Mouse (Mus musculus) bone marrow macrophage, adult 2 months (primary cell): Measurements from ENCODE around the gene Tnp1. TPM values are rescaled to one million over a fixed set of nuclear protein-coding genes. Genes with fewer than 3 reads are reported as not detected.

Experiments used
- H3K27ac ChIP-seq: 2 replicates; pipeline ENCODE4 v1.5.1; 2012; ENCODE audit warnings: low read depth, low read length; ENCODE audit not compliant: insufficient read depth
- H3K4me1 ChIP-seq: 2 replicates; pipeline ENCODE4 v1.6.1; 2012; ENCODE audit warnings: low read length; ENCODE audit not compliant: control insufficient read depth, insufficient read depth
- H3K4me3 ChIP-seq: 2 replicates; pipeline ENCODE4 v1.5.1; 2012; ENCODE audit warnings: mild to moderate bottlenecking, low read length, moderate library complexity; ENCODE audit not compliant: insufficient read depth
- CTCF ChIP-seq: IDR thresholded peaks from 2 replicates; pipeline ENCODE4 v1.5.1; 2012; ENCODE audit warnings: low read depth, mild to moderate bottlenecking, low read length, moderate library complexity
- POLR2A ChIP-seq: IDR thresholded peaks from 2 replicates; pipeline ENCODE4 v1.6.1; 2012; ENCODE audit warnings: mild to moderate bottlenecking, low read depth, low read length, borderline replicate concordance
- polyA plus RNA-seq: library from polyadenylated mRNA; stranded (reverse); fragments of >200 nt; gene quantifications from 2 replicates; pipeline ENCODE4 v1.2.4, GENCODE M21; 2012; ENCODE audit not compliant: missing spikeins, insufficient read depth, insufficient read length

The Tnp1 gene
- polyA plus RNA-seq, 1 experiment = not detected

- no peak overlapping the region for H3K4me3 ChIP-seq
- H3K4me1 ChIP-seq = no peaks in the 10 kb centered on the region
- no peak overlapping the region for H3K27ac ChIP-seq
- TF ChIP-seq POLR2A (no peak), CTCF (no peak)
Measured at GRCm38 (mm10) chr1:73045948-73046685, 30.4 kb upstream of the Tnp1 start.

GRCm38 (mm10) chr1:73043671-73044070 lies 28.0 kb upstream of the Tnp1 start:
- TF ChIP-seq POLR2A (no peak), CTCF (no peak)
- Histone ChIP-seq H3K27ac (no peak overlapping the region), H3K4me3 (no peak overlapping the region), H3K4me1 (no peaks in the 10 kb centered on the region)

GRCm38 (mm10) chr1:73040691-73041425 lies 25.1 kb upstream of the Tnp1 start:
- no peaks in the 10 kb centered on the region for H3K4me1 ChIP-seq

DNA sequence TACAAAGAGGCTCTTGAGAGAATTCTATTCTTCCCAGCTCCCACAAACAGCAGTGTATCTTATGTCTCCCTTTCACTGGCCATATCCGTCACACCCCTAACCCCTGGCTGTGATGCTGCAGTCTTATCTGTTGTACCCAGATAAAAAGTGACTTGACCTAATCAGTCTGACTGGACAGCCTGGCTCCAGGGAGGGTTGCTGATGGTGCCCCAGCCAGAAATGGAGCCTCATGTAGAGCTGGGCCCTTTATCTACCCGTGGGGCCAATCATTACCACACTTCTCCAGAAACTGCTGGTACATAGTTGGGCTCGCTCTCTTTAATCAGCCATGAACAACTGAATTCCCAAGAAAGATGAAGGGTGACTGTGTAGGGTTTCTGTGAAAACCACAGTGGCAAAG lies 22.8 kb upstream of the Tnp1 start:
- Histone ChIP-seq H3K4me1 (no peaks in the 10 kb centered on the region), H3K27ac (no peak overlapping the region), H3K4me3 (no peak overlapping the region)
- no peak for TF ChIP-seq CTCF
- no peak for TF ChIP-seq POLR2A

More at GRCm38 (mm10) chr1:73040691-73041425, 25.1 kb upstream of the Tnp1 start:
- TF ChIP-seq POLR2A (no peak), CTCF (no peak)
- Histone ChIP-seq H3K27ac (no peak overlapping the region), H3K4me3 (no peak overlapping the region)

DNA sequence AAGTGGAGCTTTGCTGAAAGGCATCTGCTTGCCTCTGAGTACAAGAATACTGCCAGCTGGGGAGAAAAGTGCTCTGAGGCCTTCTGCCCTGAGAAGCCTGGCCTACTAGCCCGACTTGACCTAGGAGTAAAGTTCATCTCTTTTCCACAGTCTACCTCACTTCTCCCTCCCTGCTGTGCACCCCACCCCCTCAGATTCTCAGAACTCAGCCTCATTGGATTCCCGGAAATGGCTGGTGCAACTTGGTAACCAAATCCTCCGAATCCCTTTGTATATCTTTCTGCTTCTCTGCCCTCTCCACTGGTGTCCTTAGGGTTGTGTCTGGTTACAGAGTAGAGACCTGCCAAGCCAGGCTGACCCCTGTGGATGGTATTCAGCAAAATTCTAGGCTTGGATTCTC lies 20.8 kb upstream of the Tnp1 start:
- no peak overlapping the region for H3K4me3 ChIP-seq
- no peak for TF ChIP-seq POLR2A
- no peak for TF ChIP-seq CTCF
- H3K4me1 ChIP-seq = no peaks in the 10 kb centered on the region
- H3K27ac ChIP-seq = no peak overlapping the region

GRCm38 (mm10) chr1:73035726-73036125 lies 20.0 kb upstream of the Tnp1 start:
- Histone ChIP-seq H3K4me1 (no peaks in the 10 kb centered on the region), H3K27ac (no peak overlapping the region), H3K4me3 (no peak overlapping the region)
- TF ChIP-seq CTCF (no peak), POLR2A (no peak)

DNA sequence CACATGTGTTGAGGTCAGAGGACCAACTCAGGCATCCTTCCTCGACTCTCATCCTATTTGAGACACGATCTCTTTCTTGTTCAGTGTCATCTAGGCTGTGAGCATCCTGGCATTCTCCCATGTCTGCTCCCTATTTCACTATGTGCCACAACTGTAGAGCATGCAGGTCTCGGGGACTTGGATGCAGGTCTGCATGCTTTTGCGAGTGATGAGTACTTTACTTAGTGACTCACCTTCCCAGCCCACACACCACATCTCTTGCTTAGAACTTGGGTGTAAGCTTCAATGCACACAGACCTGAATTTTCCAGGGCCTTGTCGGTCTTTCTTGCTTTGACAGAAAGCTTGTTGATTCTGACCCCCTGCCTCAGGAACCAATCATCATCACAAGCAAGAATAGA lies 16.8 kb upstream of the Tnp1 start:
- H3K4me1 ChIP-seq = no peaks in the 10 kb centered on the region
- TF ChIP-seq POLR2A (no peak), CTCF (no peak)
- H3K27ac ChIP-seq = no peak overlapping the region
- H3K4me3 ChIP-seq = no peak overlapping the region

GRCm38 (mm10) chr1:73028741-73029140 lies 13.0 kb upstream of the Tnp1 start:
- no peak overlapping the region for H3K27ac ChIP-seq
- H3K4me1 ChIP-seq = no peaks in the 10 kb centered on the region
- no peak overlapping the region for H3K4me3 ChIP-seq
- no peak for TF ChIP-seq POLR2A
- TF ChIP-seq CTCF = no peak

DNA sequence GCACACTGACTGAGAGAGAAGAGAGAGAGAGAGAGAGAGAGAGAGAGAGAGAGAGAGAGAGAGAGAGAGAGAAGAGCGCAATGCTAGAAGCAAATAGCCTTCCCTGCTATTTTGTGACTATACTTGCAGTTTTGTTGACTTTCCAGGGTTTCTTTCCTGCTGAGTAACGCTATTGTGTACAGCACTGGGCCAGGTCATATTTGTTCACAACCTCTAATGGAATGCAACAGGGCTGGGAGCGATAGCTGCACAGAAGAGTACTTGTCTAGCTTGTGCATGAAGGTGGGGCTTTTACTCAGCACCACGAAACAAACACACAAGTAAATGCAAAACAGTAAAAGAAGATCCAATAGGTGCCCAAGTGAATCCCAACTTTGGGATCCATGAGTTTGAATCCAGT lies 11.7 kb upstream of the Tnp1 start:
- Histone ChIP-seq H3K4me3 (no peak overlapping the region), H3K4me1 (no peaks in the 10 kb centered on the region), H3K27ac (no peak overlapping the region)
- TF ChIP-seq CTCF (no peak), POLR2A (no peak)

GRCm38 (mm10) chr1:73026786-73027299 lies 11.1 kb upstream of the Tnp1 start:
- no peak overlapping the region for H3K4me3 ChIP-seq
- TF ChIP-seq CTCF = no peak
- no peaks in the 10 kb centered on the region for H3K4me1 ChIP-seq
- H3K27ac ChIP-seq = no peak overlapping the region
